Mouse (Mus musculus) neural tube, embryonic 14.5 days (tissue): ENCODE data around the gene Entr1. TPM values are rescaled to one million over a fixed set of nuclear protein-coding genes. Genes with fewer than 3 reads are reported as not detected.
A peak's percentile ranks its signal among the peaks of the same experiment; 100 is the strongest.

Source experiments
- ATAC-seq: fragments of 200-750 bp; cut with Nextera tagmentation; 2 replicates; pipeline ENCODE4 v1.8.0; 2017; ENCODE audit warnings: low read depth, mild to moderate bottlenecking, moderate TSS enrichment, moderate library complexity
- H3K27ac ChIP-seq: fragments of 300-500 bp; sonication (generic); 2 replicates; pipeline ENCODE4 v1.5.1; 2014; ENCODE audit warnings: low read depth, mild to moderate bottlenecking, control low read depth, low read length, moderate library complexity, mixed read lengths
- H3K27me3 ChIP-seq: fragments of 300-500 bp; sonication (generic); 2 replicates; pipeline ENCODE4 v1.6.1; 2014; ENCODE audit warnings: low read length; ENCODE audit not compliant: control insufficient read depth, insufficient read depth
- H3K36me3 ChIP-seq: fragments of 300-500 bp; sonication (generic); 2 replicates; pipeline ENCODE4 v1.6.1; 2014; ENCODE audit warnings: low read length, mixed read lengths; ENCODE audit not compliant: control insufficient read depth, insufficient read depth
- H3K4me1 ChIP-seq: fragments of 300-500 bp; sonication (generic); 2 replicates; pipeline ENCODE4 v1.6.1; 2014; ENCODE audit warnings: low read length; ENCODE audit not compliant: control insufficient read depth, insufficient read depth
- H3K4me2 ChIP-seq: fragments of 300-500 bp; sonication (generic); 2 replicates; pipeline ENCODE4 v1.6.1; 2014; ENCODE audit warnings: mild to moderate bottlenecking, low read depth, low read length, control low read depth
- H3K4me3 ChIP-seq: fragments of 300-500 bp; sonication (generic); 2 replicates; pipeline ENCODE4 v1.5.1; 2014; ENCODE audit warnings: low read depth, low read length, control low read depth, mixed read lengths
- H3K9ac ChIP-seq: fragments of 300-500 bp; sonication (generic); replicated peaks from 2 replicates; pipeline ENCODE4 v1.6.1; 2014; ENCODE audit warnings: low read depth, mild to moderate bottlenecking, control low read depth, low read length, mixed read lengths
- H3K9me3 ChIP-seq: fragments of 300-500 bp; sonication (generic); 2 replicates; pipeline ENCODE4 v1.6.1; 2016; ENCODE audit warnings: low read length; ENCODE audit not compliant: control insufficient read depth
- WGBS: fragments of 180-500 bp; shearing (Covaris S2); extraction: QIAGEN DNeasy Blood & Tissue Kit; methylation state at CpG from one replicate; pipeline ENCODE4 v1.1.7; 2014; 5-methylcytosine and 5-hydroxymethylcytosine counted together
- polyA plus RNA-seq: library from polyadenylated mRNA; unstranded; fragments of >200 nt; fragmentation: Nextera tagmentation; extraction: Ambion mirVana; gene quantifications from 2 replicates; pipeline ENCODE4 v1.2.1, GENCODE M21; 2014

The Entr1 gene
- 147 and 152 TPM in 2 replicates for polyA plus RNA-seq

- H3K9me3 ChIP-seq = no peaks in the 10 kb centered on the region
- ATAC-seq = peak; percentile 93
- peaks cover 13% of the 10 kb centered on the region for H3K4me1 ChIP-seq
- peak within 1 kb of the TSS; percentile 93 for H3K4me3 ChIP-seq
- peak within 1 kb of the TSS; percentile 89 for H3K9ac ChIP-seq
- peak within 1 kb of the TSS; percentile 79 for H3K27ac ChIP-seq
- H3K4me2 ChIP-seq = peak within 1 kb of the TSS; percentile 97
- H3K27me3 ChIP-seq = no peaks in the 10 kb centered on the region
- WGBS = under 1% methylated on average over 45 of the region's 60 CpGs
- H3K36me3 ChIP-seq = peaks cover 57% of the 10 kb centered on the region
Observed at GRCm38 (mm10) chr2:26389154-26389690, at the start of gene Entr1, which contains the start of gene Pmpca. TSS of gene Entr1 (minus strand) at chr2:26389316. TSS of gene Pmpca (plus strand) at chr2:26389339.

- peaks cover 3% of the 10 kb centered on the region for H3K4me1 ChIP-seq
- 89% methylated on average over 7 of the region's 7 CpGs for WGBS
- H3K27me3 ChIP-seq = no peaks in the 10 kb centered on the region
- H3K4me3 ChIP-seq = no peak overlapping the region
- ATAC-seq = no peak
- H3K9ac ChIP-seq = no peak overlapping the region
- no peak overlapping the region for H3K4me2 ChIP-seq
- no peaks in the 10 kb centered on the region for H3K9me3 ChIP-seq
- no peak overlapping the region for H3K27ac ChIP-seq
- peaks cover 51% of the 10 kb centered on the region for H3K36me3 ChIP-seq
Observed at GRCm38 (mm10) chr2:26438373-26438772, 49.3 kb upstream of the Entr1 start.

GRCm38 (mm10) chr2:26437221-26437620 is 48.1 kb upstream of the Entr1 start:
- Histone ChIP-seq H3K9me3 (no peaks in the 10 kb centered on the region), H3K4me3 (no peak overlapping the region), H3K36me3 (peaks cover 55% of the 10 kb centered on the region), H3K4me2 (no peak overlapping the region), H3K27me3 (no peaks in the 10 kb centered on the region), H3K4me1 (peaks cover 3% of the 10 kb centered on the region; the same call in 1 of the 2 replicates), H3K27ac (no peak overlapping the region), H3K9ac (no peak overlapping the region)
- WGBS = 82% methylated on average over 4 of the region's 4 CpGs
- no peak for ATAC-seq

DNA sequence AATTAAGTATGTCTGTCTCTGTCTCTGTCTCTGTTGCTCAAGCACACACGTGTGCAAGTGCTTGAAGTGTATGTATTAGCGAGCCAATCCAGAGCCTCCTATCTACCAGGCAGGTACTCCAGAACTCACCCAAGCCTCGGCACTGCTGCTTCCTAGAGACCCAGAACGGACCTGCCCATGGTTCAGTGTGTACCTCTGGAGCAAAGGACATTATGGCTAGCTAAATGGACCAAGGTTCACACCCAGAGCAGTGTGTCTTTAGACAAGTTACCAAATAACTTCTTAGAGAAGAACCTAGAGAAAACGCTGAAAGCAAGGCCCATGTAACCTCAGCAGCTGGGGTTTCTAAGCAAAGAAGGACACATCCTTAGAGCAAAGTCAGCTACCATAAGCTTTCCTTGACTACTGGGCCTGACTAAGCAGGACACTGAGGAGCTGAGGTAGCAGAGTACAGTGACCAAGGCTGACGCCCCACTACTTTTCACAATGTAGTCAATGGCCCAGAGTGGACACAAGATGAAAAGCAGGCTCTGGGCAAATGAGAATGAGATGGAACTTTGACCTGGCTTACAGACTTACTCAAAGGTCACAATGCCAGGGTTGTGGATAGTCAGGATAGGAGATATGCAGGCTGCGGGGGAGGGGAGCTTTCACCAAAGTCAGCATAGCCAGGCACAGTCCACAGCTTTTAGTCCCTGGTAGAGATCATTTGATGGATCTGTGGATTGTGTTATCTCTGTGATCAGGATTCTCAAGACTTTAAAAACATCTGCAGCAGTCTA is 45.9 kb upstream of the Entr1 start:
- Histone ChIP-seq H3K27ac (no peak overlapping the region), H3K4me2 (no peak overlapping the region), H3K9me3 (no peaks in the 10 kb centered on the region), H3K27me3 (no peaks in the 10 kb centered on the region), H3K4me1 (peaks cover 3% of the 10 kb centered on the region; the same call in 1 of the 2 replicates), H3K36me3 (peaks cover 54% of the 10 kb centered on the region), H3K4me3 (no peak overlapping the region), H3K9ac (no peak overlapping the region)
- 94% methylated on average over 7 of the region's 7 CpGs for WGBS
- ATAC-seq = no peak

DNA sequence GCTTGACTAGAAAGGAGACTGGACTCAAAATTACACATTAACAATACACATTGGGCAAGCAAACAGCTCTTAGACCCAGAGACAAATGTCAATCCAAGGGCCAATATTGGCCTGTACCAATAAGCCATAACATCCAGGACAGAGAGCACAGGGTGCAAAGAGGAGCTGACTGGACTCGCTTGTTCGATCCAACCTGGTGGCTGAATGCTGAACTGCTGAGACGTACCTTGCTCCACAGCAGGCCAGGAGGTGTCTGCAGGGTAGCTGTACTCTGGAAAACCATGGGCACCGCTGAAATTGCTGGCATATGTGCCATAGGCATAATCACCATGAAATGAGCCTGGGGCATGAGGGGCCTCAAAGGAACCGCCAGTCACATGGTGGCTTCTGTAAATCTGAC is 40.7 kb upstream of the Entr1 start:
- H3K27me3 ChIP-seq = no peaks in the 10 kb centered on the region
- peaks cover 71% of the 10 kb centered on the region for H3K36me3 ChIP-seq
- no peak overlapping the region for H3K9ac ChIP-seq
- 84% methylated on average over 5 of the region's 5 CpGs for WGBS
- no peak overlapping the region for H3K4me3 ChIP-seq
- H3K9me3 ChIP-seq = no peaks in the 10 kb centered on the region
- ATAC-seq = no peak
- no peaks in the 10 kb centered on the region for H3K4me1 ChIP-seq
- H3K4me2 ChIP-seq = no peak overlapping the region
- H3K27ac ChIP-seq = no peak overlapping the region

- Histone ChIP-seq H3K9me3 (no peaks in the 10 kb centered on the region), H3K36me3 (peaks cover 87% of the 10 kb centered on the region), H3K4me1 (no peaks in the 10 kb centered on the region), H3K9ac (no peak overlapping the region), H3K4me2 (no peak overlapping the region), H3K27me3 (no peaks in the 10 kb centered on the region), H3K4me3 (no peak overlapping the region), H3K27ac (no peak overlapping the region)
- no peak for ATAC-seq
- 98% methylated on average over 2 of the region's 2 CpGs for WGBS
Observed at GRCm38 (mm10) chr2:26424541-26424940, 35.4 kb upstream of the Entr1 start.

GRCm38 (mm10) chr2:26423086-26423485 is 34.0 kb upstream of the Entr1 start:
- Histone ChIP-seq H3K9me3 (no peaks in the 10 kb centered on the region), H3K4me1 (no peaks in the 10 kb centered on the region), H3K4me3 (no peak overlapping the region), H3K27ac (no peak overlapping the region), H3K36me3 (peaks cover 81% of the 10 kb centered on the region), H3K9ac (no peak overlapping the region), H3K4me2 (no peak overlapping the region), H3K27me3 (no peaks in the 10 kb centered on the region)
- ATAC-seq = no peak
- 88% methylated on average over 1 of the region's 1 CpGs for WGBS

GRCm38 (mm10) chr2:26421969-26422368 is 32.9 kb upstream of the Entr1 start:
- no peaks in the 10 kb centered on the region for H3K4me1 ChIP-seq
- H3K9me3 ChIP-seq = no peaks in the 10 kb centered on the region
- H3K27me3 ChIP-seq = no peaks in the 10 kb centered on the region
- peaks cover 83% of the 10 kb centered on the region for H3K36me3 ChIP-seq
- H3K27ac ChIP-seq = no peak overlapping the region
- H3K4me3 ChIP-seq = no peak overlapping the region
- no peak overlapping the region for H3K4me2 ChIP-seq
- ATAC-seq = no peak
- WGBS = 95% methylated on average over 2 of the region's 2 CpGs
- no peak overlapping the region for H3K9ac ChIP-seq

GRCm38 (mm10) chr2:26418120-26418519 is 29.0 kb upstream of the Entr1 start:
- H3K4me3 ChIP-seq = no peak overlapping the region
- ATAC-seq = no peak
- no peak overlapping the region for H3K4me2 ChIP-seq
- WGBS = 94% methylated on average over 1 of the region's 1 CpGs
- no peaks in the 10 kb centered on the region for H3K4me1 ChIP-seq
- H3K27ac ChIP-seq = no peak overlapping the region
- H3K27me3 ChIP-seq = no peaks in the 10 kb centered on the region
- no peak overlapping the region for H3K9ac ChIP-seq
- H3K9me3 ChIP-seq = no peaks in the 10 kb centered on the region
- peaks cover 78% of the 10 kb centered on the region for H3K36me3 ChIP-seq
